Mouse (Mus musculus): Measurements from ENCODE around the gene Gpd1.

- no peak for TF ChIP-seq GATA1 (IDR thresholded peaks at IDR 0.05; ENCODE audit: low read length)
- no peak for TF ChIP-seq TAL1 (IDR thresholded peaks at IDR 0.05; ENCODE audit: low read length)
These were observed 17.6 kb upstream of the Gpd1 start for GRCm38 (mm10) chr15:99699715-99700114.

Measured in erythroblast, embryonic 14.5 days (primary cell).